11 mouse cellular contexts compared by ENCODE assay signal in the genomic region with DNA sequence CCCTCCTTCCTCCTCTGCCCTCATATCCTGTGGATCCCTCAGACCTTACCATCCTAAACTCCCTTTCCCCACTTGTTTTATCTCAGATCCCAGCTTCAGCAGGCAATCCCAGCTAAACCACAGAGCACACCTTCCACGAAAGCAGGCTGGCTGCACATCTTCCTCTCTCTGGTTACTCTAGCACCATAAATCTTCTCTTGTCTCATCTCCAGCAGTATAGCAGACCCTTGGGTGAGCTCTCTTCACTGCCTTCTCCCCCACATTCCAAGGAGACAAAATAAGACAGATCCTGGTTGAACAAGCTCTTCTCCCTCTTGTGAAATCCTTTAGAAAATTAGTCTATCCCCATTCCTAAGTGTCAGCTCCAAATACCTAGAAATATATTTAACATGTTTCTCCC.
"Had no signal": no experiment of that assay in that cellular context is flagged by ENCODE, and none has a peak within 500 bp of the region (broad histone marks: within the 10 kb centered on the region; RNA-seq: fewer than 3 reads in every experiment).

No protein-coding gene starts in this region.

- H3K36me3 ChIP-seq: liver, embryonic 13.5 days had no signal

- H3K4me3 ChIP-seq: left cerebral cortex, adult 2 months; liver, embryonic 13.5 days had no signal

- DNase-seq: kidney, adult 2 months; kidney, postnatal 36 days; layer of hippocampus, postnatal 36 days; liver, embryonic 13.5 days; lung, adult 2 months; lung, postnatal 14 days; lung, postnatal 4 days; midbrain, embryonic 14.5 days; thymus, postnatal 25 days had no signal

- H3K4me1 ChIP-seq: liver, embryonic 13.5 days had no signal

- H3K4me2 ChIP-seq: liver, embryonic 13.5 days; midbrain, embryonic 11.5 days had no signal

- H3K27ac ChIP-seq: left cerebral cortex, adult 2 months; liver, embryonic 13.5 days had no signal

- H3K27me3 ChIP-seq: liver, embryonic 13.5 days had no signal

- H3K9ac ChIP-seq: liver, embryonic 13.5 days had no signal

- H3K9me3 ChIP-seq: liver, embryonic 13.5 days had no signal
